Mouse (Mus musculus) stomach, postnatal 0 days (tissue): ENCODE data around the gene Tom1. TPM values are rescaled to one million over a fixed set of nuclear protein-coding genes. Genes with fewer than 3 reads are reported as not detected.

Experiments used
- ATAC-seq: fragments of 200-750 bp; cut with Nextera tagmentation; 2 replicates; pipeline ENCODE4 v1.8.0; 2017; ENCODE audit not compliant: low FRiP score, low TSS enrichment
- DNase-seq: peaks from one replicate; pipeline ENCODE4 v3.0.0-alpha.2; 2016; ENCODE audit warnings: low spot score
- H3K27ac ChIP-seq: fragments of 300-500 bp; sonication (generic); replicated peaks from 2 replicates; pipeline ENCODE4 v1.5.1; 2014; ENCODE audit warnings: mild to moderate bottlenecking, control low read depth
- H3K27me3 ChIP-seq: fragments of 300-500 bp; sonication (generic); 2 replicates; pipeline ENCODE4 v1.6.1; 2014; ENCODE audit warnings: low read length; ENCODE audit not compliant: control insufficient read depth, insufficient read depth
- H3K36me3 ChIP-seq: fragments of 300-500 bp; sonication (generic); 2 replicates; pipeline ENCODE4 v1.6.1; 2014; ENCODE audit warnings: low read length, mixed read lengths; ENCODE audit not compliant: control insufficient read depth, insufficient read depth
- H3K4me1 ChIP-seq: fragments of 300-500 bp; sonication (generic); replicated peaks from 2 replicates; pipeline ENCODE4 v1.6.1; 2014; ENCODE audit warnings: antibody characterized with exemption; ENCODE audit not compliant: control insufficient read depth, insufficient read depth
- H3K4me2 ChIP-seq: fragments of 300-500 bp; sonication (generic); replicated peaks from 2 replicates; pipeline ENCODE4 v1.6.1; 2014; ENCODE audit warnings: low read depth, mild to moderate bottlenecking, control low read depth, moderate library complexity
- H3K4me3 ChIP-seq: fragments of 300-500 bp; sonication (generic); 2 replicates; pipeline ENCODE4 v1.5.1; 2014; ENCODE audit warnings: low read depth, low read length, control low read depth
- H3K9ac ChIP-seq: fragments of 300-500 bp; sonication (generic); 2 replicates; pipeline ENCODE4 v1.6.1; 2014; ENCODE audit warnings: mild to moderate bottlenecking, low read length, control low read depth, mixed read lengths
- H3K9me3 ChIP-seq: fragments of 300-500 bp; sonication (generic); 2 replicates; pipeline ENCODE4 v1.6.1; 2016; ENCODE audit warnings: low read length; ENCODE audit not compliant: control insufficient read depth
- CTCF ChIP-seq: IDR thresholded peaks from 2 replicates; pipeline ENCODE4 v1.5.1; 2016; ENCODE audit warnings: antibody characterized with exemption, low read depth, mild to moderate bottlenecking, moderate library complexity
- EP300 ChIP-seq: optimal IDR thresholded peaks from 2 replicates; pipeline ENCODE3; 2016; ENCODE audit warnings: antibody characterized with exemption
- WGBS: fragments of 180-500 bp; shearing (Covaris S2); extraction: QIAGEN DNeasy Blood & Tissue Kit; methylation state at CpG from one replicate; pipeline ENCODE4 v1.1.7; 2014; 5-methylcytosine and 5-hydroxymethylcytosine counted together
- polyA plus RNA-seq: library from polyadenylated mRNA; unstranded; fragments of >200 nt; fragmentation: Nextera tagmentation; extraction: Ambion mirVana; gene quantifications from 2 replicates; pipeline ENCODE4 v1.2.1, GENCODE M21; 2015

Gene Tom1
- polyA plus RNA-seq, 1 experiment from 2014 or later: 39.2 TPM

GRCm38 (mm10) chr8:75086002-75086401 is 52.5 kb downstream of the Tom1 start:
- DNase-seq (no peak), ATAC-seq (no peak)
- Histone ChIP-seq H3K9ac (no peak overlapping the region), H3K4me2 (no peak overlapping the region), H3K9me3 (no peaks in the 10 kb centered on the region), H3K27ac (no peak overlapping the region), H3K36me3 (no peaks in the 10 kb centered on the region), H3K4me3 (no peak overlapping the region), H3K4me1 (0 out of 2 replicates have a peak, but pooled peaks cover 2% of the 10 kb centered on the region), H3K27me3 (no peaks in the 10 kb centered on the region)
- WGBS: 70% methylated on average over 2 of the region's 2 CpGs
- TF ChIP-seq EP300: no peak
- no peak for TF ChIP-seq CTCF

GRCm38 (mm10) chr8:75087127-75087526 is 53.6 kb downstream of the Tom1 start:
- Histone ChIP-seq H3K4me3 (no peak overlapping the region), H3K27ac (no peak overlapping the region), H3K27me3 (no peaks in the 10 kb centered on the region), H3K36me3 (no peaks in the 10 kb centered on the region), H3K4me1 (0 out of 2 replicates have a peak, but pooled peaks cover 2% of the 10 kb centered on the region), H3K9ac (no peak overlapping the region), H3K4me2 (no peak overlapping the region), H3K9me3 (no peaks in the 10 kb centered on the region)
- TF ChIP-seq EP300 (no peak), CTCF (no peak)
- DNase-seq (no peak), ATAC-seq (no peak)

GRCm38 (mm10) chr8:75088989-75089881 is 55.7 kb downstream of the Tom1 start:
- Histone ChIP-seq H3K36me3 (no peaks in the 10 kb centered on the region), H3K9ac (peak overlapping the region; percentile 45), H3K4me2 (peak overlapping the region; percentile 48), H3K9me3 (no peaks in the 10 kb centered on the region), H3K4me3 (peak overlapping the region; percentile 8), H3K4me1 (0 out of 2 replicates have a peak, but pooled peaks cover 4% of the 10 kb centered on the region), H3K27ac (peak overlapping the region; percentile 79), H3K27me3 (no peaks in the 10 kb centered on the region)
- ATAC-seq (peak; percentile 84), DNase-seq (peak; percentile 84)
- TF ChIP-seq CTCF (no peak), EP300 (no peak)
- 4% methylated on average over 6 of the region's 6 CpGs for WGBS

- TF ChIP-seq EP300 (no peak), CTCF (no peak)
- WGBS: 79% methylated on average over 4 of the region's 4 CpGs
- H3K9ac ChIP-seq: no peak overlapping the region
- H3K27me3 ChIP-seq: no peaks in the 10 kb centered on the region
- no peak for DNase-seq
- no peak overlapping the region for H3K4me3 ChIP-seq
- H3K36me3 ChIP-seq: no peaks in the 10 kb centered on the region
- no peak overlapping the region for H3K27ac ChIP-seq
- H3K9me3 ChIP-seq: no peaks in the 10 kb centered on the region
- no peak for ATAC-seq
- H3K4me2 ChIP-seq: no peak overlapping the region
- 0 out of 2 replicates have a peak, but pooled peaks cover 4% of the 10 kb centered on the region for H3K4me1 ChIP-seq
These were observed 57.4 kb downstream of the Tom1 start for GRCm38 (mm10) chr8:75090781-75091365.

GRCm38 (mm10) chr8:75093399-75094156 is 60.1 kb downstream of the Tom1 start, which contains the start of gene Hmox1:
TSS of gene Hmox1 (plus strand) at chr8:75093621.
- Histone ChIP-seq H3K4me3 (peak within 1 kb of the TSS; percentile 53), H3K36me3 (peaks cover 3% of the 10 kb centered on the region; the same call in 1 of the 2 replicates), H3K4me1 (0 out of 2 replicates have a peak, but pooled peaks cover 4% of the 10 kb centered on the region), H3K9ac (peak within 1 kb of the TSS; percentile 70), H3K27ac (peak within 1 kb of the TSS; percentile 81), H3K9me3 (no peaks in the 10 kb centered on the region), H3K27me3 (no peaks in the 10 kb centered on the region), H3K4me2 (peak within 1 kb of the TSS; percentile 67)
- under 1% methylated on average over 36 of the region's 36 CpGs for WGBS
- peak; percentile 94 for DNase-seq
- ATAC-seq: peak; percentile 93
- no peak for TF ChIP-seq EP300
- TF ChIP-seq CTCF: peak; percentile 36; the same call in 1 of the 2 replicates
